Mouse (Mus musculus) forebrain, embryonic 16.5 days (tissue): Measurements from ENCODE around the gene Tmem209. TPM values are rescaled to one million over a fixed set of nuclear protein-coding genes. Genes with fewer than 3 reads are reported as not detected.

Experiments used
- ATAC-seq: fragments of 200-750 bp; cut with Nextera tagmentation; 2 replicates; pipeline ENCODE4 v1.8.0; 2017; ENCODE audit warnings: mild to moderate bottlenecking, moderate library complexity
- H3K27ac ChIP-seq: fragments of 300-500 bp; sonication (generic); 2 replicates; pipeline ENCODE4 v1.5.1; 2014; ENCODE audit warnings: low read length, control low read depth
- H3K27me3 ChIP-seq: fragments of 300-500 bp; sonication (generic); replicated peaks from 2 replicates; pipeline ENCODE4 v1.6.1; 2014; ENCODE audit warnings: low read length; ENCODE audit not compliant: control insufficient read depth, insufficient read depth
- H3K36me3 ChIP-seq: fragments of 300-500 bp; sonication (generic); 2 replicates; pipeline ENCODE4 v1.6.1; 2014; ENCODE audit not compliant: control insufficient read depth, insufficient read depth
- H3K4me1 ChIP-seq: fragments of 300-500 bp; sonication (generic); replicated peaks from 2 replicates; pipeline ENCODE4 v1.6.1; 2014; ENCODE audit warnings: low read length; ENCODE audit not compliant: control insufficient read depth, insufficient read depth
- H3K4me2 ChIP-seq: fragments of 300-500 bp; sonication (generic); 2 replicates; pipeline ENCODE4 v1.6.1; 2014; ENCODE audit warnings: mild to moderate bottlenecking, low read length, control low read depth
- H3K4me3 ChIP-seq: fragments of 300-500 bp; sonication (generic); replicated peaks from 2 replicates; pipeline ENCODE4 v1.5.1; 2014; ENCODE audit warnings: mild to moderate bottlenecking, low read length, control low read depth
- H3K9ac ChIP-seq: fragments of 300-500 bp; sonication (generic); replicated peaks from 2 replicates; pipeline ENCODE4 v1.6.1; 2014; ENCODE audit warnings: low read depth, low read length, control low read depth
- H3K9me3 ChIP-seq: fragments of 300-500 bp; sonication (generic); 2 replicates; pipeline ENCODE4 v1.6.1; 2016; ENCODE audit warnings: low read length; ENCODE audit not compliant: control insufficient read depth
- WGBS: fragments of 180-500 bp; shearing (Covaris S2); extraction: QIAGEN DNeasy Blood & Tissue Kit; methylation state at CpG from one replicate; pipeline ENCODE4 v1.1.7; 2014; 5-methylcytosine and 5-hydroxymethylcytosine counted together
- polyA plus RNA-seq: library from polyadenylated mRNA; unstranded; fragments of >200 nt; fragmentation: Nextera tagmentation; extraction: Ambion mirVana; gene quantifications from 2 replicates; pipeline ENCODE4 v1.2.1, GENCODE M21; 2015

The Tmem209 gene
- 34.4 and 34.8 TPM in 2 replicates for polyA plus RNA-seq

GRCm38 (mm10) chr6:30509265-30510239, at the start of gene Tmem209, which contains the start of gene Ssmem1:
Gene Tmem209 (minus strand): TSS chr6:30509783.
Gene Ssmem1 (plus strand): TSS chr6:30509849.
- peaks cover 3% of the 10 kb centered on the region; the same call in 1 of the 2 replicates for H3K36me3 ChIP-seq
- no peaks in the 10 kb centered on the region for H3K9me3 ChIP-seq
- no peaks in the 10 kb centered on the region for H3K27me3 ChIP-seq
- H3K9ac ChIP-seq = peak within 1 kb of the TSS; percentile 64
- under 1% methylated on average over 37 of the region's 37 CpGs for WGBS
- peaks cover 6% of the 10 kb centered on the region for H3K4me1 ChIP-seq
- H3K4me2 ChIP-seq = peak within 1 kb of the TSS; percentile 89
- H3K4me3 ChIP-seq = peak within 1 kb of the TSS; percentile 60
- H3K27ac ChIP-seq = peak within 1 kb of the TSS; percentile 91
- peak; percentile 99 for ATAC-seq

- Histone ChIP-seq H3K36me3 (no peaks in the 10 kb centered on the region), H3K9me3 (no peaks in the 10 kb centered on the region), H3K9ac (no peak overlapping the region), H3K4me3 (no peak overlapping the region), H3K4me1 (peaks cover 18% of the 10 kb centered on the region), H3K27ac (no peak overlapping the region), H3K4me2 (no peak overlapping the region), H3K27me3 (no peaks in the 10 kb centered on the region)
- ATAC-seq = no peak
- 29% methylated on average over 4 of the region's 9 CpGs for WGBS
Measured at GRCm38 (mm10) chr6:30556080-30556479, 46.5 kb upstream of the Tmem209 start.

- H3K36me3 ChIP-seq = no peaks in the 10 kb centered on the region
- H3K27me3 ChIP-seq = no peaks in the 10 kb centered on the region
- H3K4me3 ChIP-seq = no peak overlapping the region
- no peak overlapping the region for H3K9ac ChIP-seq
- no peak overlapping the region for H3K4me2 ChIP-seq
- ATAC-seq = no peak
- no peak overlapping the region for H3K27ac ChIP-seq
- WGBS = 91% methylated on average over 5 of the region's 5 CpGs
- H3K4me1 ChIP-seq = peaks cover 24% of the 10 kb centered on the region
- H3K9me3 ChIP-seq = no peaks in the 10 kb centered on the region; the same call in 1 of the 2 replicates
Measured at GRCm38 (mm10) chr6:30554621-30555170, 45.1 kb upstream of the Tmem209 start.

GRCm38 (mm10) chr6:30554092-30554491, 44.5 kb upstream of the Tmem209 start:
- 89% methylated on average over 5 of the region's 5 CpGs for WGBS

GRCm38 (mm10) chr6:30553381-30554010, 43.9 kb upstream of the Tmem209 start:
- no peak overlapping the region for H3K27ac ChIP-seq
- no peaks in the 10 kb centered on the region for H3K36me3 ChIP-seq
- H3K4me2 ChIP-seq = no peak overlapping the region
- no peak overlapping the region for H3K4me3 ChIP-seq
- no peaks in the 10 kb centered on the region for H3K27me3 ChIP-seq
- WGBS = 71% methylated on average over 7 of the region's 7 CpGs
- H3K9me3 ChIP-seq = no peaks in the 10 kb centered on the region; the same call in 1 of the 2 replicates
- H3K4me1 ChIP-seq = peaks cover 34% of the 10 kb centered on the region
- H3K9ac ChIP-seq = no peak overlapping the region
- no peak for ATAC-seq

More at GRCm38 (mm10) chr6:30554092-30554491, 44.5 kb upstream of the Tmem209 start:
- H3K4me3 ChIP-seq = no peak overlapping the region
- no peaks in the 10 kb centered on the region for H3K36me3 ChIP-seq
- no peaks in the 10 kb centered on the region; the same call in 1 of the 2 replicates for H3K9me3 ChIP-seq
- ATAC-seq = no peak
- H3K27me3 ChIP-seq = no peaks in the 10 kb centered on the region
- no peak overlapping the region for H3K4me2 ChIP-seq
- H3K27ac ChIP-seq = no peak overlapping the region
- H3K4me1 ChIP-seq = peaks cover 30% of the 10 kb centered on the region
- H3K9ac ChIP-seq = no peak overlapping the region

GRCm38 (mm10) chr6:30552628-30553027, 43.0 kb upstream of the Tmem209 start:
- H3K27me3 ChIP-seq = no peaks in the 10 kb centered on the region

GRCm38 (mm10) chr6:30551644-30552580, 42.3 kb upstream of the Tmem209 start:
- Histone ChIP-seq H3K36me3 (no peaks in the 10 kb centered on the region), H3K4me2 (peak overlapping the region; percentile 65), H3K27me3 (no peaks in the 10 kb centered on the region), H3K27ac (peak overlapping the region; percentile 91), H3K4me1 (peaks cover 47% of the 10 kb centered on the region), H3K9ac (peak overlapping the region; percentile 57), H3K9me3 (no peaks in the 10 kb centered on the region; the same call in 1 of the 2 replicates), H3K4me3 (peak overlapping the region; percentile 33)
- peak; percentile 78 for ATAC-seq
- 9% methylated on average over 23 of the region's 23 CpGs for WGBS

More at GRCm38 (mm10) chr6:30552628-30553027, 43.0 kb upstream of the Tmem209 start:
- H3K4me2 ChIP-seq = no peak overlapping the region
- H3K27ac ChIP-seq = peak overlapping the region; percentile 56
- peaks cover 43% of the 10 kb centered on the region for H3K4me1 ChIP-seq
- H3K9ac ChIP-seq = no peak overlapping the region
- no peaks in the 10 kb centered on the region; the same call in 1 of the 2 replicates for H3K9me3 ChIP-seq
- no peak overlapping the region for H3K4me3 ChIP-seq
- no peak for ATAC-seq
- 42% methylated on average over 6 of the region's 6 CpGs for WGBS
- H3K36me3 ChIP-seq = no peaks in the 10 kb centered on the region

- ATAC-seq = peak; percentile 34
- H3K27ac ChIP-seq = peak overlapping the region; percentile 91; the same call in 1 of the 2 replicates
- no peak overlapping the region for H3K4me2 ChIP-seq
- no peak overlapping the region for H3K4me3 ChIP-seq
- H3K36me3 ChIP-seq = no peaks in the 10 kb centered on the region
- no peaks in the 10 kb centered on the region for H3K27me3 ChIP-seq
- peaks cover 54% of the 10 kb centered on the region for H3K4me1 ChIP-seq
- H3K9ac ChIP-seq = no peak overlapping the region
- no peaks in the 10 kb centered on the region; the same call in 1 of the 2 replicates for H3K9me3 ChIP-seq
Measured at GRCm38 (mm10) chr6:30551193-30551515, 41.6 kb upstream of the Tmem209 start.
